Mouse (Mus musculus) stomach, embryonic 15.5 days (tissue): ENCODE measurements around the gene Cpne6. TPM values are rescaled to one million over a fixed set of nuclear protein-coding genes. Genes with fewer than 3 reads are reported as not detected.
A peak's percentile ranks its signal among the peaks of the same experiment; 100 is the strongest.

Experiments
- ATAC-seq: fragments of 200-750 bp; cut with Nextera tagmentation; 2 replicates; pipeline ENCODE4 v1.8.0; 2017; ENCODE audit warnings: low read depth, moderate number of reproducible peaks, moderate TSS enrichment; ENCODE audit not compliant: insufficient read depth, low FRiP score
- H3K27ac ChIP-seq: fragments of 300-500 bp; sonication (generic); 2 replicates; pipeline ENCODE4 v1.5.1; 2015; ENCODE audit warnings: mild to moderate bottlenecking, inconsistent platforms
- H3K27me3 ChIP-seq: fragments of 300-500 bp; sonication (generic); replicated peaks from 2 replicates; pipeline ENCODE4 v1.6.1; 2015; ENCODE audit warnings: inconsistent platforms
- H3K36me3 ChIP-seq: fragments of 300-500 bp; sonication (generic); 2 replicates; pipeline ENCODE4 v1.6.1; 2015; ENCODE audit warnings: inconsistent platforms
- H3K4me1 ChIP-seq: fragments of 300-500 bp; sonication (generic); 2 replicates; pipeline ENCODE4 v1.6.1; 2015; ENCODE audit warnings: inconsistent platforms
- H3K4me2 ChIP-seq: fragments of 300-500 bp; sonication (generic); 2 replicates; pipeline ENCODE4 v1.6.1; 2015; ENCODE audit warnings: mild to moderate bottlenecking, inconsistent platforms
- H3K4me3 ChIP-seq: fragments of 300-500 bp; sonication (generic); replicated peaks from 2 replicates; pipeline ENCODE4 v1.5.1; 2015; ENCODE audit warnings: inconsistent platforms
- H3K9ac ChIP-seq: fragments of 300-500 bp; sonication (generic); 2 replicates; pipeline ENCODE4 v1.6.1; 2015; ENCODE audit warnings: inconsistent platforms
- H3K9me3 ChIP-seq: fragments of 300-500 bp; sonication (generic); 2 replicates; pipeline ENCODE4 v1.6.1; 2016; ENCODE audit warnings: inconsistent platforms
- WGBS: fragments of 180-500 bp; shearing (Covaris S2); methylation state at CpG from one replicate; pipeline ENCODE4 v1.1.7; 2015; 5-methylcytosine and 5-hydroxymethylcytosine counted together
- polyA plus RNA-seq: library from polyadenylated mRNA; unstranded; fragments of >200 nt; fragmentation: Nextera tagmentation; extraction: Ambion mirVana; gene quantifications from 2 replicates; pipeline ENCODE4 v1.2.1, GENCODE M21; 2015

Gene Cpne6
- polyA plus RNA-seq, 1 experiment from 2014 or later, result 0.42 TPM

GRCm38 (mm10) chr14:55557587-55557986 lies 47.3 kb downstream of the Cpne6 start:
- peaks cover 20% of the 10 kb centered on the region for H3K4me1 ChIP-seq
- no peak overlapping the region for H3K9ac ChIP-seq
- no peaks in the 10 kb centered on the region for H3K9me3 ChIP-seq
- H3K4me3 ChIP-seq, result no peak overlapping the region
- peak overlapping the region; percentile 84 for H3K27ac ChIP-seq
- no peaks in the 10 kb centered on the region for H3K27me3 ChIP-seq
- no peak for ATAC-seq
- no peak overlapping the region for H3K4me2 ChIP-seq
- WGBS, result 87% methylated on average over 3 of the region's 3 CpGs
- H3K36me3 ChIP-seq, result no peaks in the 10 kb centered on the region

DNA sequence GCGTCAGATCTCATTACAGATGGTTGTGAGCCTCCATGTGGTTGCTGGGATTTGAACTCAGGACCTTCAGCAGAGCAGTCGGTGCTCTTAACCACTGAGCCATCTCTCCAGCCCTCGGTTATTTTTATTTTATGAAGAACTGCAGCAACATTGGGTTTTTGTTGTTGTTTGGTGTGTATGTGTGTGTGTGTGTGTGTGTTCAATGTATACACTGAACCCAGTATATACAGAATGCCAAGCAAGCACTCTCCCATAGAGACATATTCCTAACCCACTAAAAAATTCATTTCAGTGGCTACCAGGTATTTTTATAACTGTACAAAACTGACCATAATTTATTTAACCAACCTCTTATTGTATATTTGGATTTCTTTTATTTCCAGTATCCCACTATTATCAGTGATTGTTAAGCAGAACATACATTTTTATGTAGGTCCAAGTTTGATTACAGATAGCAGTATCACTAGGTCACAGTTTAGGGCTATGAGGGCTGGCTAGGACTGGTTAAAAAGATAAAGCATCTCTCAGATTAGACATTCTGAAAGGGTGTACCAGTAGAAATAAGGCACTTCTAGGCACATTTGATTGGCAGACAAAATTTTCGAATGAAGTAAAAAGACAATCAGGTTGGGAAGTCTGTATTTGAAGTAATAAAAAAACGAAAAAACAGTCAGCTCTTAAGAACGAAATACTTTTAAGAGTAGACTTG lies 48.6 kb downstream of the Cpne6 start:
- Histone ChIP-seq H3K27me3 (no peaks in the 10 kb centered on the region), H3K9me3 (no peaks in the 10 kb centered on the region), H3K9ac (no peak overlapping the region), H3K4me2 (peak overlapping the region; percentile 80), H3K4me1 (peaks cover 20% of the 10 kb centered on the region), H3K27ac (peak overlapping the region; percentile 98), H3K4me3 (no peak overlapping the region), H3K36me3 (peaks cover 6% of the 10 kb centered on the region; the same call in 1 of the 2 replicates)
- no peak for ATAC-seq
- 48% methylated on average over 6 of the region's 6 CpGs for WGBS

- Histone ChIP-seq H3K27me3 (no peaks in the 10 kb centered on the region), H3K36me3 (peaks cover 13% of the 10 kb centered on the region; the same call in 1 of the 2 replicates), H3K4me1 (peaks cover 20% of the 10 kb centered on the region), H3K4me3 (peak within 1 kb of the TSS; percentile 64), H3K27ac (peak within 1 kb of the TSS; percentile 98), H3K9me3 (no peaks in the 10 kb centered on the region), H3K4me2 (peak within 1 kb of the TSS; percentile 80), H3K9ac (peak within 1 kb of the TSS; percentile 49)
- ATAC-seq, result peak; percentile 84
- under 1% methylated on average over 27 of the region's 27 CpGs for WGBS
These were observed 49.6 kb downstream of the Cpne6 start, which contains the start of gene Dcaf11 for GRCm38 (mm10) chr14:55559799-55560201. TSS of gene Dcaf11 (plus strand) at chr14:55560006.

GRCm38 (mm10) chr14:55560202-55561073 lies 50.2 kb downstream of the Cpne6 start, which contains the start of gene A730061H03Rik:
TSS of gene A730061H03Rik (minus strand) at chr14:55560406.
- Histone ChIP-seq H3K27me3 (no peaks in the 10 kb centered on the region), H3K4me3 (peak within 1 kb of the TSS; percentile 64), H3K4me2 (peak within 1 kb of the TSS; percentile 80), H3K9me3 (no peaks in the 10 kb centered on the region), H3K4me1 (peaks cover 20% of the 10 kb centered on the region), H3K27ac (peak within 1 kb of the TSS; percentile 98), H3K36me3 (peaks cover 19% of the 10 kb centered on the region; the same call in 1 of the 2 replicates), H3K9ac (peak within 1 kb of the TSS; percentile 49)
- under 1% methylated on average over 51 of the region's 51 CpGs for WGBS
- peak; percentile 91 for ATAC-seq

DNA sequence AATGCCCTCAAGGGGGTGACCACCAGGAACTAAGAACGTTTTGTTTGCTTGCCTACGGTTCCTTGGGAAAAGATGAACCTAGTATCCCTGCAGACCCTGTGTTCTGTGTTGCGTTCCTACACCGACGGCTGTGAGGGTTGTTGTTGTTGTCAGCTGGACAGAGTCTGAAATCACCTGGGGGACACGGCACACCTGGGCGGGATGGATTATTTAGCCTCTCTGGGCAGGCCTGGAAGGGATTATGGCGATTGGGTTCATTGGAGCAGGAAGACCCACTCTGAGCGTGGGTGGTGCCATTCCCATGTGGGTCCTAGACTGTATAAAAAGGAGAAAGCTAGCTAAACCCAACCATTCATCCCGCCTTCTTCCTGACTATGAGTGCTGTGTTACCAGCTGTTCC lies 51.6 kb downstream of the Cpne6 start:
- Histone ChIP-seq H3K4me2 (peak overlapping the region; percentile 80; the same call in 1 of the 2 replicates), H3K9ac (no peak overlapping the region), H3K27me3 (no peaks in the 10 kb centered on the region), H3K4me3 (no peak overlapping the region), H3K9me3 (no peaks in the 10 kb centered on the region), H3K4me1 (peaks cover 20% of the 10 kb centered on the region), H3K36me3 (peaks cover 32% of the 10 kb centered on the region), H3K27ac (no peak overlapping the region)
- WGBS, result 76% methylated on average over 10 of the region's 10 CpGs
- ATAC-seq, result no peak

GRCm38 (mm10) chr14:55563249-55563648 lies 53.0 kb downstream of the Cpne6 start:
- no peak for ATAC-seq
- H3K27me3 ChIP-seq, result no peaks in the 10 kb centered on the region
- no peak overlapping the region for H3K4me2 ChIP-seq
- no peak overlapping the region for H3K27ac ChIP-seq
- H3K4me3 ChIP-seq, result no peak overlapping the region
- H3K9me3 ChIP-seq, result no peaks in the 10 kb centered on the region
- no peak overlapping the region for H3K9ac ChIP-seq
- peaks cover 13% of the 10 kb centered on the region for H3K4me1 ChIP-seq
- peaks cover 45% of the 10 kb centered on the region for H3K36me3 ChIP-seq
- 90% methylated on average over 11 of the region's 11 CpGs for WGBS

DNA sequence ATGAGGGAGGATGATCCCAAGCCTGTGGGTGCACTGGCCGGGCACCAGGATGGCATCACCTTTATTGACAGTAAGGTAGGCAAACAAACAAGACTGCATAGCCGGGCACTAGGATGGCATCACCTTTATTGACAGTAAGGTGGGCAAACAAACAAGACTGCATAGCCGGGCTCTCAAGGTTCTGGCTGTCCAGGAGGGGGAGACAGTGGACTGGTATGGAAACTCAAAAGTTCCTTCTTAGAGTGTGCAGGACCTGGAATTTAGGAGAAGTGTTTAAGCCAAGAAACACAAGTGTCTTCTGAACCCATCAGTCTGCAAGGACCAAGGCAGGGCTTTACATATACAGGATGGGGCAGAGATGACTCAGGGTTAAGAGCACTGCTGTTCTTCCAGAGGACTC lies 55.5 kb downstream of the Cpne6 start:
- Histone ChIP-seq H3K4me3 (no peak overlapping the region), H3K9me3 (no peaks in the 10 kb centered on the region), H3K9ac (no peak overlapping the region), H3K27me3 (no peaks in the 10 kb centered on the region), H3K4me1 (peaks cover 13% of the 10 kb centered on the region), H3K36me3 (peaks cover 59% of the 10 kb centered on the region), H3K4me2 (no peak overlapping the region), H3K27ac (no peak overlapping the region)
- ATAC-seq, result no peak
- WGBS, result 70% methylated on average over 3 of the region's 3 CpGs

Other genes with a start within 250 kb of the Cpne6 start
- 121 TPM in 2 replicates for gene Dhrs4, start 31.7 kb upstream of the Cpne6 start, polyA plus RNA-seq
- 2.1 and 2.2 TPM in 2 replicates for gene Carmil3, start 19.8 kb upstream of the Cpne6 start, polyA plus RNA-seq
- not detected in 2 replicates for gene Nrl, start 14.5 kb downstream of the Cpne6 start, polyA plus RNA-seq
- gene Pck2, start 29.8 kb downstream of the Cpne6 start, polyA plus RNA-seq, result 48.5 and 52.8 TPM in 2 replicates
- gene Dcaf11, start 49.6 kb downstream of the Cpne6 start, polyA plus RNA-seq, result 63.6 and 75.7 TPM in 2 replicates
- gene A730061H03Rik, start 50.0 kb downstream of the Cpne6 start, polyA plus RNA-seq, result 1.2 and 1.4 TPM in 2 replicates
- 0.50 and 1.2 TPM in 2 replicates for gene Fitm1, start 65.2 kb downstream of the Cpne6 start, polyA plus RNA-seq
- 159 and 176 TPM in 2 replicates for gene Psme1, start 67.7 kb downstream of the Cpne6 start, polyA plus RNA-seq
- 9.4 and 11.2 TPM in 2 replicates for gene Emc9, start 74.9 kb downstream of the Cpne6 start, polyA plus RNA-seq
- 265 and 289 TPM in 2 replicates for gene Psme2, start 80.7 kb downstream of the Cpne6 start, polyA plus RNA-seq
- gene Rnf31, start 81.3 kb downstream of the Cpne6 start, polyA plus RNA-seq, result 16.7 and 18.4 TPM in 2 replicates
- gene Irf9, start 93.1 kb downstream of the Cpne6 start, polyA plus RNA-seq, result 11.6 and 12.1 TPM in 2 replicates
- 9.2 and 10.7 TPM in 2 replicates for gene Rec8, start 107.6 kb downstream of the Cpne6 start, polyA plus RNA-seq
- gene Ipo4, start 125.5 kb downstream of the Cpne6 start, polyA plus RNA-seq, result 81.1 and 82.4 TPM in 2 replicates
- gene Gm49378, start 127.5 kb downstream of the Cpne6 start, polyA plus RNA-seq, result 1.3 and 1.7 TPM in 2 replicates
- 123 and 124 TPM in 2 replicates for gene Tm9sf1, start 133.4 kb downstream of the Cpne6 start, polyA plus RNA-seq
- gene Tssk4, start 139.7 kb downstream of the Cpne6 start, polyA plus RNA-seq, result 0.40 and 0.59 TPM in 2 replicates
- gene Mdp1, start 150.1 kb downstream of the Cpne6 start, polyA plus RNA-seq, result 51.3 and 54.3 TPM in 2 replicates
- 53.5 and 54.6 TPM in 2 replicates for gene Gmpr2, start 161.5 kb downstream of the Cpne6 start, polyA plus RNA-seq
- gene Nedd8, start 161.7 kb downstream of the Cpne6 start, polyA plus RNA-seq, result 495 and 515 TPM in 2 replicates
- 33.9 and 40.4 TPM in 2 replicates for gene Tinf2, start 171.4 kb downstream of the Cpne6 start, polyA plus RNA-seq
- 17.9 and 30.5 TPM in 2 replicates for gene Tgm1, start 203.5 kb downstream of the Cpne6 start, polyA plus RNA-seq
- 30.0 and 35.8 TPM in 2 replicates for gene Rabggta, start 211.8 kb downstream of the Cpne6 start, polyA plus RNA-seq
- 92.9 and 96.4 TPM in 2 replicates for gene Dhrs1, start 235.2 kb downstream of the Cpne6 start, polyA plus RNA-seq
- gene Nop9, start 235.2 kb downstream of the Cpne6 start, polyA plus RNA-seq, result 34.3 and 36.7 TPM in 2 replicates
- gene Cideb, start 248.0 kb downstream of the Cpne6 start, polyA plus RNA-seq, result 11.8 and 12.9 TPM in 2 replicates